Mouse (Mus musculus): ENCODE measurements around the gene Morn4.
"Not testable (repeated sequence)": the region's sequence is repeated elsewhere in the genome, so short reads cannot be mapped to it uniquely, and the experiment has no call there.

DNA sequence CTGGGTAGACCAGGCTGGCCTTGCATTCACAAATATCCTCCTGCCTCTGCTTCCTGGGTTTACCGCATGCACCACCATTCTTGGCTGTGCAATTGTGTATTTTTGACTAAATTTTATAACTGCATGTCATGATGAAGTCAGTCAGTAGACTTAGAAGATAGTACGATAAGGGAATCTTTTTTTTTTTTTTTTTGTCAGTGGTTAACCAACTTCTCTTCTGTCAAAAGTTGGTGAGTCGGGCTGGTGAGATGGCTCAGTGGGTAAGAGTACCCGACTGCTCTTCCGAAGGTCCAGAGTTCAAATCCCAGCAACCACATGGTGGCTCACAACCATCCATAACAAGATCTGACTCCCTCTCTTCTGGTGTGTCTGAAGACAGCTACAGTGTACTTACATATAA lies 4.5 kb downstream of the Morn4 start:
- TF ChIP-seq POLR2A (IDR thresholded peaks at IDR 0.05; ENCODE audit: control insufficient read depth, low read depth, low read length); CTCF (IDR thresholded peaks at IDR 0.05; ENCODE audit: control insufficient read depth, insufficient read depth, insufficient replicate concordance, low read depth, low read length): not testable (repeated sequence)

Measured in testis, adult 2 months (tissue).